Mouse (Mus musculus): ENCODE measurements around the gene Dusp12.

DNA sequence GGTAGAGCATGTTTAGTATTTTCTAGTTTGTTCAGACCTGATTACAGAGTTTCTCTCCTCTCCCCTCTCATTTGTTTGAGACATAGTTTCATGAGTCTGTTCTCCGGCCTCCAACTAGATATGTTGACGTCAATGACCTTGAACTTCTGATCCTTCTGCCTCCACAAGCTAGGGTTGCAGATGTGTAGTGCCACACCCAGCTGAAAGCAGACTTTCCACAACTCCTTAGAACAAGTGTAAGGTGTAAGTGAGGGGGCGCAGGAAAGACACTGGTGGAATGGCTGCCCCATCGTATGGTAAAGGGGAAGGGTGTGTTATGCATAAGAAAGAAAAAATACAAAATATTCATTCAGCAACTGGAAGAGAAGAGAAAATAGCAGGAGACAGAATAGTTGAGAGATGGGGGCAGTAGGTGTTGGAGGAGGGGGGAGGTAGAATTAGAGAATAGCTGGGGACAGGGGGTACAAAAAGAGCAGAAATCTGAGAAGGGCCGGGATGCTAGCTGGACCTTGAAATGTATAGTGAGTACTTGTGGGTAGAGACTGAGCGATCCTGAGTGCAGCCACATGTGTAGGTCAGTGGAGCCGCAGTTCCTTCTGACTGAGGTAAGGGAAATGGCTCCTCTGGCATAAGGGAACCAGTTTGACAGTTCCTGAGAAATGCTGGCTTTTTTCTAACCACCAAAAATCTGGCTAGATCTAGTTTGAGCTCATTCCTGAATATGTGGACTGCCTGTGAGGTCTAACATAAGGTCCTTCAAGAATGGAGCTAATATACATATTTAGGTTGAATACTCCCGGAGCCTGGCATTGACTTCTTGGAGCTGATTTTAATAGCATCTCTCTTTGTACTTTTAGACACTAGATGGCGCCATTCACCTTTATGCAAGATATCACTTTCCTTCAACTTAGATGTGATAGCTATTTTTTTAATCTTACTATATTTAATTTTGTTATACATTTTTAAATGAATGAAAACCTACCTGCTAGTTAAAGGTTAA lies 9.6 kb upstream of the Dusp12 start:
- TF ChIP-seq GATA1 (IDR thresholded peaks at IDR 0.05; ENCODE audit: low read length): no peak
- TF ChIP-seq TAL1 (IDR thresholded peaks at IDR 0.05; ENCODE audit: low read length): no peak
